Mouse (Mus musculus) lung, embryonic 15.5 days (tissue): ENCODE measurements around the gene Pdrg1. TPM values are rescaled to one million over a fixed set of nuclear protein-coding genes. Genes with fewer than 3 reads are reported as not detected.

Experiments used
- ATAC-seq: fragments of 200-750 bp; cut with Nextera tagmentation; 2 replicates; pipeline ENCODE4 v1.8.0; 2017; ENCODE audit warnings: moderate number of reproducible peaks, borderline replicate concordance; ENCODE audit not compliant: low FRiP score, low TSS enrichment; ENCODE audit errors: extremely low read depth
- H3K27ac ChIP-seq: fragments of 300-500 bp; sonication (generic); 2 replicates; pipeline ENCODE4 v1.5.1; 2015; ENCODE audit warnings: moderate library complexity, mild to moderate bottlenecking, inconsistent platforms
- H3K27me3 ChIP-seq: fragments of 300-500 bp; sonication (generic); 2 replicates; pipeline ENCODE4 v1.6.1; 2015; ENCODE audit warnings: inconsistent platforms
- H3K36me3 ChIP-seq: fragments of 300-500 bp; sonication (generic); 2 replicates; pipeline ENCODE4 v1.6.1; 2015; ENCODE audit warnings: inconsistent platforms
- H3K4me1 ChIP-seq: fragments of 300-500 bp; sonication (generic); 2 replicates; pipeline ENCODE4 v1.6.1; 2015; ENCODE audit warnings: inconsistent platforms
- H3K4me2 ChIP-seq: fragments of 300-500 bp; sonication (generic); 2 replicates; pipeline ENCODE4 v1.6.1; 2015; ENCODE audit warnings: inconsistent platforms, mild to moderate bottlenecking, moderate library complexity
- H3K4me3 ChIP-seq: fragments of 300-500 bp; sonication (generic); 2 replicates; pipeline ENCODE4 v1.5.1; 2015; ENCODE audit warnings: mild to moderate bottlenecking, inconsistent platforms
- H3K9ac ChIP-seq: fragments of 300-500 bp; sonication (generic); 2 replicates; pipeline ENCODE4 v1.6.1; 2015; ENCODE audit warnings: inconsistent platforms
- H3K9me3 ChIP-seq: fragments of 300-500 bp; sonication (generic); 2 replicates; pipeline ENCODE4 v1.6.1; 2016; ENCODE audit warnings: inconsistent platforms
- WGBS: fragments of 180-500 bp; shearing (Covaris S2); methylation state at CpG from one replicate; pipeline ENCODE4 v1.1.7; 2015; 5-methylcytosine and 5-hydroxymethylcytosine counted together
- polyA plus RNA-seq: library from polyadenylated mRNA; unstranded; fragments of >200 nt; fragmentation: Nextera tagmentation; extraction: Ambion mirVana; gene quantifications from 2 replicates; pipeline ENCODE4 v1.2.1, GENCODE M21; 2015

The Pdrg1 gene
- polyA plus RNA-seq, 1 experiment from 2014 or later: 117 TPM

- H3K27ac ChIP-seq: no peak overlapping the region
- WGBS: 27% methylated on average over 9 of the region's 9 CpGs
These were observed 34.2 kb upstream of the Pdrg1 start for GRCm38 (mm10) chr2:153049288-153049996.

GRCm38 (mm10) chr2:153047828-153048465, 32.7 kb upstream of the Pdrg1 start:
- Histone ChIP-seq H3K27me3 (peaks cover 21% of the 10 kb centered on the region), H3K36me3 (no peaks in the 10 kb centered on the region), H3K4me3 (no peak overlapping the region), H3K4me1 (peaks cover 9% of the 10 kb centered on the region), H3K9ac (no peak overlapping the region), H3K27ac (no peak overlapping the region), H3K9me3 (no peaks in the 10 kb centered on the region), H3K4me2 (no peak overlapping the region)
- 32% methylated on average over 17 of the region's 17 CpGs for WGBS
- no peak; the same call in 1 of the 2 replicates for ATAC-seq

More at GRCm38 (mm10) chr2:153049288-153049996, 34.2 kb upstream of the Pdrg1 start:
- Histone ChIP-seq H3K4me2 (no peak overlapping the region), H3K4me1 (peaks cover 9% of the 10 kb centered on the region), H3K27me3 (peaks cover 34% of the 10 kb centered on the region), H3K9ac (no peak overlapping the region), H3K4me3 (no peak overlapping the region), H3K36me3 (no peaks in the 10 kb centered on the region), H3K9me3 (no peaks in the 10 kb centered on the region)
- no peak for ATAC-seq

DNA sequence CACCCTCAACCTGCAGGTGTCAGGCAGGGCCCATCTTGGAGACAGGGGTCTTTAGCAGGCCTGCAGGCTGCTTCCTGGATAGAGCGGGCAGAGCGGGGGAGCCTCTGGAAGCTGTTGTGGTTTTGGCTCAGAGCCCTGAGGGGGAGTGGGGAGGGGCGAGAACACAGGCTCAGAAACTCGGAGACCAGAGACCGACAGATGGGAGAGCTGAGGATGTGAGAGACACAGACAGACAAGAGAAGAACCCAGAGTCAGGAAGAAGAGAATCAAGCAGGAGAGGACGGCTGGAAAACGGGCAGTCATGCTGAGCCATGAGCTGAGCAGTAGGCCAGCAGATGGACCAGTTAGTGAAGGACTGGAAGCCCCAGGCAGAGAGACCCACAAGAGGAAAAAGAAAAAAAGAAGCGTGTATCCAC, 30.7 kb upstream of the Pdrg1 start:
- Histone ChIP-seq H3K9me3 (no peaks in the 10 kb centered on the region), H3K36me3 (no peaks in the 10 kb centered on the region), H3K4me2 (no peak overlapping the region), H3K4me1 (peaks cover 9% of the 10 kb centered on the region), H3K4me3 (no peak overlapping the region), H3K27me3 (no peaks in the 10 kb centered on the region; the same call in 1 of the 2 replicates), H3K27ac (no peak overlapping the region), H3K9ac (no peak overlapping the region)
- 24% methylated on average over 8 of the region's 8 CpGs for WGBS
- no peak for ATAC-seq

- Histone ChIP-seq H3K4me2 (no peak overlapping the region), H3K4me1 (no peaks in the 10 kb centered on the region), H3K36me3 (no peaks in the 10 kb centered on the region), H3K4me3 (no peak overlapping the region), H3K27me3 (no peaks in the 10 kb centered on the region; the same call in 1 of the 2 replicates), H3K27ac (no peak overlapping the region), H3K9ac (no peak overlapping the region), H3K9me3 (no peaks in the 10 kb centered on the region)
- no peak for ATAC-seq
- WGBS: 34% methylated on average over 3 of the region's 3 CpGs
These were observed 28.7 kb upstream of the Pdrg1 start for GRCm38 (mm10) chr2:153043886-153044285.

DNA sequence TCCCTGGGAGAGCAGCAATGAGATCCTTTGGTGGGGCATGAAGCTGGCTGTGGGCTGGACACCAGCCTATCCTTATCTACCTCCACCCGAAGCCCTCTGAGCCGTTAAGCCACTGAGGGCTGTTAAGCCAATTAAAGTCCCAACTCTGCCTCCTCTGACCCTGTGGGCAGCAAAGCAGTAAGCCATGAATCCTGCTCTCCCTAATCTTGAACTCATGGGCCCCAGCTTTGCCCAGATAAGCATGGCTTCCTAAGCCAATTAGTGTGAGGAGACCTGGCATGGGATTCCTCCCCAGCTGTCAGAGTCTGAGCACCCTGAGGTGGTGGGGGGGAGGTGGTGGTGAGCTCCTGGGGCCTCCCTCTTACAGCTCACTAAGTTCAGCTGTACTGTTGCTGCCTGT, 21.5 kb upstream of the Pdrg1 start:
- Histone ChIP-seq H3K36me3 (no peaks in the 10 kb centered on the region), H3K27ac (no peak overlapping the region), H3K4me1 (peaks cover 4% of the 10 kb centered on the region), H3K27me3 (peaks cover 31% of the 10 kb centered on the region), H3K9me3 (no peaks in the 10 kb centered on the region), H3K9ac (no peak overlapping the region), H3K4me3 (no peak overlapping the region), H3K4me2 (no peak overlapping the region)
- ATAC-seq: no peak
- 25% methylated on average over 2 of the region's 2 CpGs for WGBS

GRCm38 (mm10) chr2:153033545-153034230, 18.5 kb upstream of the Pdrg1 start:
- no peak overlapping the region for H3K4me2 ChIP-seq
- ATAC-seq: no peak
- WGBS: 61% methylated on average over 5 of the region's 5 CpGs

DNA sequence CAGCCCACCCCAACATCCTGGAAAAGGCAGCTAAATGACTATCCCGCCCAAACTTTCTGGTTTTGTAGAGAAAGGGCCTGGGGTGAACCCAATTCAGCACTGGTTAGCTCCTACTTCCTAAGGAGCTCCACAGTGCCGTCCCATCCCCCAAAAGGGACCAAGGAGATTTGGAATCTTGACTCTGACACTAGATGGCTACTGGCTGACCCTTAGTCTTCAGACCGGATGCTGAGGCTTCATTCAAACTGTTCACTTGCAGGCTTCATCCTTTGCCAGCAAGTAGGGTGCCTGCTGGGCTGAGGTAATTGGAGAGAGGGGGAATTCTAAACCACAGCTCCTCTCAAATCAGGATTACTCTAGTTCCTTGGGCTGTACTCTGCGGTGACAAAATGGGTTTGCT, 17.7 kb upstream of the Pdrg1 start:
- no peak overlapping the region for H3K4me2 ChIP-seq
- peaks cover 56% of the 10 kb centered on the region for H3K27me3 ChIP-seq
- H3K9me3 ChIP-seq: no peaks in the 10 kb centered on the region
- H3K27ac ChIP-seq: no peak overlapping the region
- no peaks in the 10 kb centered on the region for H3K36me3 ChIP-seq
- H3K4me1 ChIP-seq: peaks cover 8% of the 10 kb centered on the region
- ATAC-seq: no peak
- H3K4me3 ChIP-seq: no peak overlapping the region
- H3K9ac ChIP-seq: no peak overlapping the region
- WGBS: 24% methylated on average over 4 of the region's 4 CpGs

More at GRCm38 (mm10) chr2:153033545-153034230, 18.5 kb upstream of the Pdrg1 start:
- Histone ChIP-seq H3K27ac (no peak overlapping the region), H3K9ac (no peak overlapping the region), H3K4me3 (no peak overlapping the region), H3K36me3 (no peaks in the 10 kb centered on the region), H3K9me3 (no peaks in the 10 kb centered on the region), H3K4me1 (peaks cover 8% of the 10 kb centered on the region), H3K27me3 (peaks cover 56% of the 10 kb centered on the region)

DNA sequence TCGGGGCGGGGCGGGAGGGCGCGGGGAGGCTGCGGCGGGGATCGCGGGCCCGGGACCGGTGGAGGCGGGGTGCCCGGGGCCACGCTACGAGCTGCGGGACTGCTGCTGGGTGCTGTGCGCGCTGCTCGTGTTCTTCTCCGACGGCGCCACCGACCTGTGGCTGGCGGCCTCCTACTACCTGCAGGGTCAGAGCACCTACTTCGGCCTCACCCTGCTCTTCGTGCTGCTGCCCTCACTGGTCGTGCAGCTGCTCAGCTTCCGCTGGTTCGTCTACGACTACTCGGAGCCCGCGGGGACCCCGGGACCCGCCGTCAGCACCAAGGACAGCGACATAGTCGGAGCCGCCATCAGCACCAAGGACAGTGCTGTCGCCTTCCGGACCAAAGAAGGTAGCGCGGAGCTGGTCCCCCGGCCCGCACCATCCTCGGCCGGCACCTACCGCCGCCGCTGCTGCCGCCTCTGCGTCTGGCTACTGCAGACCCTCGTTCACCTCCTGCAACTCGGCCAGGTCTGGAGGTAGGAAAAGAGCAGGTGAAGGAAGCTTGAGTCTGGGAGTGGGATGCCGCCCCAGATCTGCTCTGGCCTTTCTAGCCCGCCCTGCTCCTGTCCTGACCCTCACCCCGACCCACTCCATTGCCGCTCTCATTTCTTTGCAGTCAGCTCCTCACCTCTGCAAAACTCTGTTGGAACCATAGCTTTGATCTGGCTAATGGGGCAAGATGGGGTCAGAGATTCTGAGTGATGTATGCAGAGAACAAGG, 17.0 kb upstream of the Pdrg1 start:
- Histone ChIP-seq H3K4me1 (peaks cover 8% of the 10 kb centered on the region), H3K4me3 (peak overlapping the region; percentile 37), H3K36me3 (no peaks in the 10 kb centered on the region), H3K9me3 (no peaks in the 10 kb centered on the region), H3K27me3 (peaks cover 56% of the 10 kb centered on the region), H3K4me2 (peak overlapping the region; percentile 78), H3K27ac (no peak overlapping the region), H3K9ac (no peak overlapping the region)
- ATAC-seq: peak; percentile 79; the same call in 1 of the 2 replicates
- 2% methylated on average over 54 of the region's 58 CpGs for WGBS

- peak within 1 kb of the TSS; percentile 78 for H3K4me2 ChIP-seq
- WGBS: 2% methylated on average over 47 of the region's 54 CpGs
- H3K36me3 ChIP-seq: no peaks in the 10 kb centered on the region
- no peak within 1 kb of the TSS for H3K9ac ChIP-seq
- peaks cover 54% of the 10 kb centered on the region for H3K27me3 ChIP-seq
- peak within 1 kb of the TSS; percentile 37 for H3K4me3 ChIP-seq
- no peak within 1 kb of the TSS for H3K27ac ChIP-seq
- H3K4me1 ChIP-seq: peaks cover 8% of the 10 kb centered on the region
- ATAC-seq: no peak
- no peaks in the 10 kb centered on the region for H3K9me3 ChIP-seq
These were observed 16.2 kb upstream of the Pdrg1 start, which contains the start of gene Xkr7 for GRCm38 (mm10) chr2:153031126-153032082. Gene Xkr7 (plus strand): TSS chr2:153031852.

DNA sequence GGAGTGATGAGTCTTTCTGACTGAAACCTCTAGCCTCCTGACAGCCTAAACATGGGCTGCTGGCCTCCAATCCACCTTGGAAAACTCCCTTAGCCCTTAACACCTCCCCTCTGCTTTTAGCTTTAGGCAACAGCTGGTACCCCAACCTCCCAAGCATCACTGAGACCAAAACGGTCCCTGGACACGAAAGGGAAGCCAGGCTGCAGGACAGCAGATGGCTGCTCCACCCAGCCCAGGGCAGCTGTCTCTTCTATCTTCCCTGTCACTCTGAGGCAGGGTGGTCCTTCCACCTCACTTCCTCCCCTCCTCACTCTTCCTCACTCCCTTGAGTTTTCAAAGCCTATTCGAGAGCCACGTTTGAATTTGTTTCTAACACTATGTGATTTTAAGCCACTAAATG, 15.2 kb upstream of the Pdrg1 start:
- Histone ChIP-seq H3K27me3 (peaks cover 52% of the 10 kb centered on the region), H3K4me3 (no peak overlapping the region), H3K9me3 (no peaks in the 10 kb centered on the region), H3K36me3 (no peaks in the 10 kb centered on the region), H3K27ac (no peak overlapping the region), H3K4me2 (no peak overlapping the region), H3K9ac (no peak overlapping the region), H3K4me1 (peaks cover 8% of the 10 kb centered on the region)
- no peak for ATAC-seq
- WGBS: 41% methylated on average over 4 of the region's 4 CpGs
